Mouse (Mus musculus) lung, postnatal 10 days (tissue): ENCODE results near the gene Pla2g2c.

ENCODE experiments used
- DNase-seq: peaks from one replicate; pipeline ENCODE4 v3.0.0; 2021

Pla2g2c gene

DNA sequence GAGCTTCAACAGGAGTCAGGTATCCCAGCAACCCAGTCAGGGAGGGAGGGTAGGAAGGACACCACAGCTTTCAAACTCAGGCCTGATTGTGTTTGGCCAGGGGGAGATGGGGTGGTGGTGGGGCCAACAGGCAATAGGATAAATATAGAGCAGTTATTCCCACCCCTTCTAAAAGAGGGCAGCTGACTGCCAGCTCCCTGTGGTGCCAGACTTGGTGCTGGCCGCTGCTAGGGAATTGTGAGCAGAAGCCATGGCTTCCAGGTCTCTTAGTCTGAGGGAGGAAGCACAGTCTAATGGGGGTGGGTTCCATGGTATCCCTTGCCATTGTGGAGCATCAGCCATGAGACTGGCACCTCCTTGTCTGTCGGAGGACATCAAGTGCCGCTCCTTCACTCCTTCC is 29.0 kb downstream of the Pla2g2c start:
- no peak for DNase-seq

DNA sequence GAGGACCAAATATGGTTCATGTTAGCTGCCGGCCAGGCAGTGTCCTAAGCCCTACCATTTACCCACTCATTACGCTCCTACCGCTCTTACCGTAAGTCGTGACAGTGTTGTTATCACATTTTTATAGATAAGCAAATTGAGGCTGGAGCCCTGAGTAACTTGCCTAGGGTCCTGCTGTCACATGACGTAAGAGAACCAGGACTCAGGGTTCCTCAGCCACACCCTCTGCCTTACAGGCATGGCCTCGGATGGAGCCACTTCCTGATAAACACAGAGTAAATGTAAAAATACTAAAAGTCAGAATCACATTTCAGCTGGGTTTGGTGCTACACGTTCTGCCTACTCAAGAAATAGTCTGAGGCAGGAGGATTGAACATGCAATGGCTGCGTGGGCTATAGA is 29.8 kb downstream of the Pla2g2c start:
- DNase-seq, result no peak

DNA sequence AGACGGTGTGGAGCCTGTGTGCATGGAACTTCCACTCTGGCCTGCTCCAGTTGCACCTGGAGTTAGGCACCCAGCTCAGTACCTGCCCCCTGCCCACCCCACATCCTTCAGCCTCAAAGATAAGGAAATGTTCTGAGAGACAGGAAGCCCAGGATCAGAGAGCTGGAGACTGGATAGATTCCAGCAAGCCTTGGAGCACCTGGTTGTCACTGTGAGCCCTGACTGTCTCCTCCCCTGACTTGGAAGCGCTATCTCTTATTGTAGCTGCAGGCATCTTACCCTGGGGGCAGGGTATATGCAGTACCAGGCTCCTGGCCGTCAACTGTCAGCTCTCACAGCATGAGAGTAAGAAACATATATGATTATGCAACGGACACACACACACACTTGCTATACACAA is 30.8 kb downstream of the Pla2g2c start:
- DNase-seq, result no peak

DNA sequence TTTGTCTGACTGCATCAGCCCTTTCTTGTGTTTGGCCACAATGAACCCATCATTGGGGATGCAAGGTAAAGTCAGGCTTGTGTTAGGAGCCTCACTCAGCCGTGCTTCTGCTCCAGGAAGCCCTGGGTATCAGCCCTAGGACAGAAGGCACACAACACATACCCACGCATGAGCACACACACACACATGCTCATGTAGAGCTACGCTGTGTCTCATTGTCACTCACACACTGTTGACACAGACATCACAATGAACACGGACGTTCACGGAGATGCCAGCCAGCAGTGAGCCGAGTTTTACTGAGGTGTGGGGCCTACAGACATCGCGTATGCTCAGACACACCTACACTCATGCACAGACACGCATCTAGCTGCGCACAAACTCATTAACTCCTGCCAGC is 31.4 kb downstream of the Pla2g2c start:
- no peak for DNase-seq

DNA sequence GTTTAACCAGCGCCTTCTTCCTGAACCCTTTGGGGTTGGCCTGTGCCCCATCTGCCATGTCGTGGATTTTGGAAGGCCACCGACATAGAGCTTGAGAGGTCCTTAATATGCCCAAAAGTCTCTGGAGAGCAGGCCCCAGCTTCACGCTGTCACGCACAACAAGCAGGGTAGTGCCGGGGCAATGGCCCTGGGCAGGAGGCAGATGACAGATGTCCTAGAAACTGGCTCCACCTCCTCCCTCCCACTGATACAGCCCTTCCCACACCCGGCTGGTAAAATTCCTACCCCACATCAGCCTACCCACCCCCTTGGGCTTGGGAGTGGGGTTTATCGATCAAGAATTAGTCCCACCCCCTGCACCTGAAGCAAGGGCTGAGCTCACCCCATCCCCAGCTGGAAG is 32.8 kb downstream of the Pla2g2c start, which contains the start of gene Pla2g2f:
Gene Pla2g2f, minus strand, starts transcription at position 211 of the 400 bp plus-strand sequence.
- no peak for DNase-seq

DNA sequence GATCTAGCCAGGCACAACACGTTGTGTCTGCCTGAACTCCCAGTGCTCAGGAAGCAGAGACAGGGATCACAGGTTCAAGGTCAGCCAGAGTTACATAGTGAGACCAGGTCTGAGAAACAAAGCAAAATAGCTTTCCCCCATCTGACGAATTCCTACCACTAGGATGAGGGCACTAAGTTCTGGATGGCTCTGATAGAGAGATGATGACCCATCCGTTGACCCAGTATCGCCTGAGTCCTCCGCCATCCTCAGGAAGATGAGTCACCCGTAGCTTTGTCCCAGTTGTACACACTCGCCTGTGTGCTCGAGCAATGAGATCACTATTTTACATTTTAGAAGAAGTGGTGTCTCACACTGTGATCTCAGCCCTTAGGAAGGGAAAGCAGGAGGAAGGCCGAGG is 37.7 kb downstream of the Pla2g2c start:
- DNase-seq, result no peak

DNA sequence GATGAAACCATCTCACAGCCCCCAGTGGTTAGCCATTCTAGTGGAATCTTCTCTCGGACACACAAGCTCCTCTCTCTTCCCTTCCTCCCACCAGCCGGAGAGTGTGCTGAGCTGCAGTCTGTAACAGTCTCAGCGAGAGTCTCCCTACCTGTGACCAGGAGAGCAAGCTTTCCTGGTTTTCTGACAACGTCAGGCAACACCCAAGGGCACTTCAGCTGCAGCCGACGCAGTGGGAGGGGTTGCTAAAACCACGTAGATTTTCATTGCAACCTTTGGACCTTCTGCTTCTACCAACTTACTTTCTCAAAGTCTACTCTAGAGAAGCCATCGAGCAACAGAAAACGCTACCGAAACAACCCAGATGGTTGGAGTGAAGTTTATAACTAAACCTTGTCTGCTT is 47.4 kb downstream of the Pla2g2c start:
- DNase-seq, result no peak

DNA sequence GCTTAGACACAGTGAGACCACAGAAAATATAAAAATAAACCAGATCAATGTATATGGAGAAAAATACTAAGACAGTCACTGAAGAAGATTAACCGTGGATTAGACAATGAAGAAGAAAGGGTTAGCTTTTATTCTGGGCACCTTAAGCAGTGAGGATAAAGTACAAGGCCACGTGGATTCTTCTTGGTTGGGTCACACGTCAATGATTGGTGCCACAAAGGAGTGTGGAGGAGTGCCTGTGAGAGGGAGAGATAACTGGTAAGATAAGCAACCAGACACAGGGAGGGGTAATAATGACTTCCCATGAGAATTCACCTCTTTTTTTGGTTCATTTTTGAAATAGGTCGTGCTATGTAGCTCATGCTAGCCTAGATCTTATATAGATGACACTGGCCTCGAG is 47.8 kb downstream of the Pla2g2c start:
- no peak for DNase-seq

DNA sequence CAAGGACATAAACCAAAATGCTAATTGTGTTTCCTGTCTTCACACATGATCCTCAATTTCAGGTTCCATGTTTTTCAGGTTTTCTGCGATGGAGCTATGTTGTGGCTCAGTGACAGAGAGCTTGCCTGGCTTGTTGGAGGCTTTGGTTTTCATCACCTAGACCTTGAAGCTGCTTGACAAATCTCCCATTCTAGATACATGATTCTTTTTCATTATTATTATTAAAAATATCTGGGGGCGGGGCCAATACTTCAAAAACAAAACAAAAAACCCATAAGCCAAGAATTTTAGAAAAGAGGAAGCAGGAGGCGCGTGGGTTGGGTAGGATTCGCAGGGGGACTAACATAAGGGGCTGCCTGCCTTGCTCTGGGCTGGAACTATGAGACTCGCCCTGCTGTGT is 50.8 kb downstream of the Pla2g2c start, which contains the start of gene Pla2g2d:
Gene Pla2g2d, plus strand, starts transcription at position 301 of the 400 bp plus-strand sequence.
- no peak for DNase-seq

DNA sequence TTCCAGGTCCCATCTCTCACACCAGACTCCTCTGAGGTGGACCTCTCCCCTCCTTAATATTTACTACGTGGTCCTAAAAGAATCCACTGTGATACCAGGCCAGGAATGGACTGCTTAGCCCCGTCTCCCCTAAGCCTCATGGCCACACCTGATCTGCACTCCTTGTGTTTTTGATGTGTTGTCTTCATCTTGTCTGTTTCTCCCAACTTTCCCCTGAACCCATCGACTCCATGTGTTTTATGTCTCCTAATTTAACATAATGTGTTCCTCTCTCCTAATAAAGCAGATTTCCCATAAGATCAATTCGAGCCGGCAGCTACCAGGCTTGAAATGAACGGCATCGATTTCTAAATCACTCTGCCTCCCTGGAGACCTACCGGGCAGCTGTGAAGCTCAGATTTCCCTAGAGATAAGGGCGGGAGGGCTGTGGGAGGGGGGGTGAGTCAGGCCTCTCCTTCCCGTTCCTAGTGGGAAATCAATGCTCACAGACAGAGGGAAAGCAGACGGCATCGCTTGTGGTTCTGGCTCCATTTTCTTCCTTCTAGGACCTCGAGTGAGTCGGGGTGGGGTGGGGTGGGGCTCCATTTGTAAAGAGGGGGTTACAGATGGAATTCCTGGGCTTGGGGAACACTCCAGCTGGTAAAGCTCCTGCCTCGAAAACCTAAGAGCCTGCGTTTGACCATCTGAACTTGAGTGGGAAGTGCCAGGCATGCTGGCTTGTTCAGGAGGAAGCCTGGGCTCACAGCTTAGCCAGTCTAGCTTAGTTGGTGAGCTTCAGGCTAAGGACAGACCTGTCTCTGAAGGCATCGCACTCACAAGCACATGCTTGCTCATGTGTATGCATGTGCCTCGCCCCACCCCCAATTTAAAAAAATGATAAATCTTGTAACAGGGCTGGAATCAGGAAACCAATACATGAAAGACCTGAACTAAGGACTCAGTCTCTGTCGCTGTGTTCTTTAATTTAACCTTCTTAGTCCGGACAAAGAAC is 53.1 kb downstream of the Pla2g2c start:
- no peak for DNase-seq

DNA sequence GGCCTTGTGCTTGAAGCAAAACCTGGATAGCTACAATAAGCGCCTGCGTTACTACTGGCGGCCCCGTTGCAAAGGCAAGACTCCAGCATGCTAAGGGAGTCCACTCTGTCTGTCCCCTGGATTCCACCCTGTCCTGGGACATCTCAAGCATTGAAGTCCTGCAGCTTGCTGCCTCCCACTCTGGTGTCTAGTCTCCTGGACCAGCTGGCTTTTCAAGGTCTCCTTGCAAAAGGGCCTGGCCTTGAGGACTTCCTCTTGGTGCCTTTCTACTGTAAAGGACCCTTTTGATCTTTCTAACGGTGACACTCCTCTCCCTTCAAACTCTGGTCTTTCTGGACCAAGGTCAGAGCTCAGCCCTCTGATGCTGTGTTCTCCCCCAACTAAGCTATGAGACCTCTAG is 55.7 kb downstream of the Pla2g2c start:
- DNase-seq, result no peak

DNA sequence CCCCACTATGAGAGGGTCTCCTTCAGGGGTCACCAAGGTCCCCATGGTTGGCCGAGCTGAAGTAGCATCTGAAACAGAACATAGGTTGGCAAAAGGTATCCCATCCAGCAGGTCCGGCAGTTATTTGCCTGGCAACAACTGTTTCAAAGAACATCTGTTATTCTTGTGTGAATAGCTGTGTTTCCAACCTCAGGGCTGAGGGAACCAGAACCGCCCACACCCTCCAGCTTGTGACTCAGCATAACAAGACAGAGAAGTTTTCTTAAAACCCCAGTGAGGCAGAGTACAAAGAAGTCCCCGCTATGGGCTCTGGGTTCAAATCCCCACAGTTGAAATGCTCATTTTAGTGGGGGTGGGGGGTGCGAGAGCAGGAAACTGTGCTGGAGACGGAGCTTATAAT is 57.5 kb downstream of the Pla2g2c start:
- no peak for DNase-seq

DNA sequence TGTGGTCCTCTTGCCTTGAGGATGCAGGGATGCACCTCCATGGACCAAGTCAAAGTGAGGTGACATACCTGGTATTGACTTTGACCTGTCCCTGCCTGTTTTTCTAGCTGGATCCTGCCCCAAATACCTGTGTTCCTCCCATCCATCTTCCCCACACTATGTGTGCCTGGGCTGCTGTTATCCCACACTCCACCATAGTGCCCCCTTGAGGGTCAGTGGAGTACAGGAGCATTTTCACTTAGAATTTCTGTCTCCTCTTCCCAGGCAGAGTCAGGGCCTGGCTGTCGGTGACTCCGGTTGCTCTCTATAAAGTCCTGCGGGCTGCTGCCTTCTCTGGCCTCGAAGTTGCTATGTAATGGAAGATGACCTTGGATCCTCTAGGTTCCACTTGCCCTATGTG is 61.1 kb downstream of the Pla2g2c start:
- DNase-seq, result peak; percentile 21

DNA sequence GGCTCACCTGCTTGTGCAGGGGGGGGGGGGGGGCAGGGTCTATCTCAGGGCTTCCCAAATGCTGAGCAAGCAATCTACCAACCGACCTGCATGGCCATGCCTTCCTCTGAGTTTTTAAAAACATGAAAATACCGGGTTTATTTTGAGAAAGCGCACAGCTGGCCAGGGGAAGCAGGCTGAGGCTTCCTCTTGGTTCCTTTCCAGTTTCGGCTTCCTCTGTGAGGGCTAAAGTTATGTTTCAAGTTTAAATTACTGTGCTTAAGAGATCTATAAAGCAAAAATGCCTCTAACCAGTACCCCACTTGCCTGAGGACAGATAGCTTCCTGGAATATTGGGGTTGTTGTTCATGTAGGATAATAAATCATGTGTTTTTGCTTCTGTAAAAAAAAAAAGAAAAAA is 61.5 kb downstream of the Pla2g2c start:
- no peak for DNase-seq

DNA sequence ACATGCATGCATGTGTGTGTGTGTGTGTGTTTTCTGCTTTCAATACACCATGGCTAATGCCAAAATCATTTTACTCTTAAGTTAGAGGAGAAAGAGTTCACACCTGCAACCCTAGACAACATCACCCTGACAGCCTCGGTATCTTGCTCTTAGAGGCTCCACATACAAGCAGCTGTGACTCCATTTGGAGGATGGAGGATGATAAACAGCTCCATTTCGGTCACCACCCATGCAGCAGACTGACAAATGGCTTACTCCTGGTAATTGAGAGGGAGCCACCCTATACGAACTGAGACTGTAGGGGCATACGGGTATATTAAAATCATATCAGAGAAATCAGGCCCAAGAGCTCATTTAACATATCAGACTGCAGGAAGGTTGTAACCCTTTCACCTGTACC is 63.8 kb downstream of the Pla2g2c start:
- DNase-seq, result no peak

DNA sequence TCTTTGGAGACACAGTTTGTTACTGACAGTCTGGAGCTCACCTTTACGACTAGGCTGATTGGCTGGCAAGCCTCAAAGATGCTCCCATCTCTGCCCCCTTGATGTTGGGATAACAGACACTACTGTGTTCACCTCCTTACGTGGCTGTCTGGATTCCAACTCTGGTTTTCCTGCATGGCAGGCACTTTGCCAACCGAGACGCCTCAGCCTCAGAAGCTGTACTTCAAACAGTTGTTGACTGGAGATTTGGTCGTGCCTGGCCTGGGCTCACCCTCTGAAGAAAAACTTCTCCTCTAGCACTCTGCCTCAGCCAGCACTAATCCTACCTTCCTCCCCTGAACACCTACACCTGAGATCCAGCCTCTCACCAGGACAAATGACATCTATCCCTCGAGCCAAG is 66.9 kb downstream of the Pla2g2c start:
- no peak for DNase-seq

DNA sequence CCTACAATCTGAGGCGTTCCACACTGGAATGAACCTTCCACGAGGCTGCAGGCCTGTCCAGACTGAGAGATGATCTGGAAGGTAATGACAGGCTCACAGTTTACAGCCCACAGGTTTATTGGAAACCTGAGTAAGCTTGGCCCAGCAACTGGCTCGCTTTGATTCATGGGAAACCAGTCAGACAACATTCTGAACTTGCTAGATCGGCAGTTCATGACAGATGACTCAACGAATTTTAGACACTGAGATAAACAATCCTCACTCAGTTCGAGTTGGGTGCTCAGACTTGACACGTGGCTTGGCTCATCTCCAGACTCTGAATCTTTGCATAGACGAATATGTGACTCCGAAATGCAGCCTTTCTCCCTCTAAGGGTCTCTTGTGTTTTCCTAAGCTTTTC is 68.0 kb downstream of the Pla2g2c start:
- peak; percentile 18 for DNase-seq

DNA sequence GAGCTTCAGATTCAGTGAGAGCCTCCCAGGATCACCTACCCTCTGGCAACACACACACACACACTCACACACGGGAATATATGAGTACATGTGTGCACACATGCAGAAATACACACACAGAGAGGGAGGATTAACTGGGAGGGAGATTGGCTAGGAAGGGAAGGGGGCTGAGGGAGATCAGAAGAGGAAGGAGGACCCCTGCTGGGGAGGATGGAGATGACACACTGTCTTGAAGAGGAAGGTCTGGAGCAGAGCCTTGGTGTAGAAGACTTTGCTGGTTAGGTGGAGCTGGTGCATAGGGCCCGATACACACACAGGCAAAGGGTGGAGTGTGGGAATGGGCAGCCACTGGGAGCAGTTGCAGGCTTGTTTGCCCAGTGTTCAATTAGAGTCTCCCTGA is 68.7 kb downstream of the Pla2g2c start:
- DNase-seq, result peak; percentile 63

DNA sequence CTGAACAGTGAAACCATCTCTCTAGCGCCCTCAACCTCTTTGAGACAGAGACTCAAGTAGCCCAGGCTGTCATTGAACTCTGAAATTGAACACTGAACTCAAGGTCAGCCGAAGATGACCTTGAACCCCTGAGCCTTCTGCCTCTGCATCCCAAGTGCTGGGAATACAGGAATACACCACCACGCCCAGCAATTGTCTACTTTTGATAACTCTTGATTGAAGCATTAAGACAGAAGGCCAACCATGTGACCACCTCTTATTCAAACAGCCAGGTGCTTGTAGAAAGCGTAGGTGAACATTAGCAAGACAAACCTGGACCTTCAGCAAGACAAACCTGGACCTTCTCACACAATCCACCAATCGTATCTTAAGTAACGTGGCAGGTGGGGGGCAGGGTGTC is 69.8 kb downstream of the Pla2g2c start:
- no peak for DNase-seq
